Mouse (Mus musculus): ENCODE data around the gene Rffl.
A peak's percentile ranks its signal among the peaks of the same experiment; 100 is the strongest.

The Rffl gene

GRCm38 (mm10) chr11:82871031-82871446 is at the start of gene Rffl:
Gene Rffl (minus strand): TSS chr11:82871210.
- DNase-seq: peak; percentile 99 to 100

- no peak for DNase-seq
Observed at GRCm38 (mm10) chr11:82920768-82921167, 49.8 kb upstream of the Rffl start.

DNA sequence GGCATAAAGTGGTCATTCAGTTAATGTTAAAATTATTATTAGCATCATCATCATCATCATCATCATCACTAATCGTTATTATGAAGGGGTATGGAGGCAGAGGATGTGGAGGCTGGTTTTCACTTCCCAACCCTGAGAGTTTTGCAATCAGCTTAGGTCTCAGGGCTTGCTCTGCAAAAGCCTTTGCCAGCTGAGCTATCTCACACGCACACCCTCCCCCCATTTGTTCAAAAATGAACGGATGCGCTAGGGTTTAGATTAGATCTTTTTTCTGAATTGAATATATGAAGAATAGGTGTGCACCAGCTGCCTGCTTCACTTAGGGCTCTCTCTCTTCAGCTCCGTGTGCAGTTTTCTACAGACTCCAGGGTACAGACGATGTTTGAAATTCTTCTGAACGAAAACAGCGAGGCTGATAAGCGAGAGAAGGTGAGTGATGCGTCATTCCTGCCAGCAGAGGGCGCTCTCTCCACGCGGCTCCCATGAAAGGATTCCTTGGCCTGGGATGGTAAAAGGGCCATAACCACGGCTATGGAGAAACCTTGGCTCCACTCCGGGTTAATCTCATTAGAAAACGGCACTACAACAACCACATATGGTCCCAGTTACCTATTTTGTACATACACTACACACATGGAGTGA is 43.8 kb upstream of the Rffl start:
- DNase-seq: peak; percentile 89 to 92

- no peak for DNase-seq
Observed at GRCm38 (mm10) chr11:82910679-82911389, 39.8 kb upstream of the Rffl start.

GRCm38 (mm10) chr11:82910250-82910649 is 39.2 kb upstream of the Rffl start, which contains the start of gene Unc45b:
Gene Unc45b (plus strand): TSS chr11:82910550.
- no peak for DNase-seq

GRCm38 (mm10) chr11:82908608-82908989 is 37.6 kb upstream of the Rffl start:
- DNase-seq: no peak

- peak; percentile 98 for DNase-seq
Observed at GRCm38 (mm10) chr11:82907651-82908607, 36.9 kb upstream of the Rffl start, which contains the start of gene Nle1. Gene Nle1 (minus strand): TSS chr11:82908411.

DNA sequence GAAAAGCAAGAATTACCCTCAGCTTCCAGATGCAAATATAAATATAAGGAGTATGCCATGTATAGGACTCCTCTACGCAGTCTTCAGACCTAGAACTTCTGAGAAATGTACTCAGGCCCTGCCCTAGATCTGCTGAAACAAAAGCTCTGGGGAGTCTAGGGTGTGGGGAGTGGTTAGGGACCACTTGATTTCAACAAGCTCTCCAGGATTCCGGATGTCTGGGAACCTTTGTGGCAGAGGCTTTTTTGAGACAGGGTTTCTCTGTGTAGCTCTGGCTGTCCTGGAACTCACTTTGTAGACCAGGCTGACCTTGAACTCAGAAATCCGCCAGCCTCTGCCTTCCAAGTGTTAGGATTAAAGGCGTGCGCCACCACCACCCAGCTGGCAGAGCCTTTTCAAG is 34.8 kb upstream of the Rffl start:
- DNase-seq: no peak

- DNase-seq: no peak
Observed at GRCm38 (mm10) chr11:82904952-82905351, 33.9 kb upstream of the Rffl start.

DNA sequence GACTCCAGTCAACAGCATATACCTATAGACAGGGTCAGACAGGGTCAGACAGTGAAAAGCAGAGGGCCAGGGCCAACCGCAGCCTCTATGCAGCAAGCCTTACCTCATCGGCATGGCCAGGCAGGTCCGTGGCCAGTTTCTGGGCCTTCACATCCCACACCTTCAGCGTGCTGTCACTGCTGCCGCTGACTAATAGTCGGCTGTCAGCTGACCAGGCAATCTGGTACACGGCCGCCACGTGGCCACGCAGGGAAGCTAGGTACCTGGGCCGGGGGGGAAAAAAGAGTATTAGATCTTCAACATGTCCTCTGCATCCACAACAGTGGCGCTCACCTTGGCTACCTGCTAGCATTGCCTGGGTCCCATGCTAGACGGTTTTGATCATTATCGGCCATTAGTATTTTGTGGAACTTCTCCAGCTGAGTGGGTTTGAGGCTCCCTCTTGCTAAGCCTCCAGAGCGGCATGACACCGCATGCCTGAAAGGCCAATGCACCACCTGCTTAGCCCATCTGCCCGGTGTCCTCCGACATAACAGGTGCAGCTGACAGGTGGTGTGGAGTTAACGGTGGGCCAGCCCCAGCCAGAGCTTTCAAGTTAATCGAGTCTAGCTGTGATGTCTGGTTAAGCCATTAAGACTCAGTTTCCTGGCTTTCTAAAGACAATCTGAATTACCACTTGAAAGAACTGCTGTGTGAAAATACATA is 30.7 kb upstream of the Rffl start:
- DNase-seq: peak; percentile 55 to 70

- no peak for DNase-seq
Observed at GRCm38 (mm10) chr11:82899720-82900119, 28.7 kb upstream of the Rffl start.

GRCm38 (mm10) chr11:82897478-82897877 is 26.5 kb upstream of the Rffl start:
- DNase-seq: no peak

- DNase-seq: no peak
Observed at GRCm38 (mm10) chr11:82891936-82892335, 20.9 kb upstream of the Rffl start, which contains the start of gene Fndc8. Gene Fndc8 (plus strand): TSS chr11:82892124.

GRCm38 (mm10) chr11:82890342-82890762 is 19.3 kb upstream of the Rffl start, which contains the start of gene Rad51d:
Gene Rad51d (minus strand): TSS chr11:82890614.
- DNase-seq: peak; percentile 97 to 98

- peak in 1 of 2 experiments; percentile 49 for DNase-seq
Observed at GRCm38 (mm10) chr11:82889524-82890341, 18.7 kb upstream of the Rffl start.

DNA sequence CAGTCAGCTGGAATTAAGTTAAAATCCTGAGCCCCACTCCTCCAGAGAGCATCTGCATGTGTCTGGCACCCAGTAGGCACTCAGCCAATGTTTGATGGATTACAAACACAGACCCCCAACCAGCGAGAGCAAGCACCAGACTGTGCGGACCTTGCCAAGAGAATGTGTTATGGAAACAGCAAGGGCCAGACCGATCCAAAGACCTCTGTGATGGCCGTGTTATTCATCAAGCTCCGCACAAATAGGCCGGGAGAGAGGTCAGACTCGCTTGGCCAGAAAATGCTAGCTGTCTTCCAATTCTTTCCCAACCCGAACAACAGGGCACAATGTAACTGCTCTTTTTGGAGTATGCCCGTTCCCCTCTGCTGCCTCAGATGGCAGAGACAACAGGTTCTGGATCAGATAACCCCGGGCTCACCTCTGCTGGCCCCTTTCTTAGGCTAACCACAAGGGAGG is 17.5 kb upstream of the Rffl start:
- DNase-seq: peak; percentile 71

- DNase-seq: no peak
Observed at GRCm38 (mm10) chr11:82886559-82886958, 15.5 kb upstream of the Rffl start.

DNA sequence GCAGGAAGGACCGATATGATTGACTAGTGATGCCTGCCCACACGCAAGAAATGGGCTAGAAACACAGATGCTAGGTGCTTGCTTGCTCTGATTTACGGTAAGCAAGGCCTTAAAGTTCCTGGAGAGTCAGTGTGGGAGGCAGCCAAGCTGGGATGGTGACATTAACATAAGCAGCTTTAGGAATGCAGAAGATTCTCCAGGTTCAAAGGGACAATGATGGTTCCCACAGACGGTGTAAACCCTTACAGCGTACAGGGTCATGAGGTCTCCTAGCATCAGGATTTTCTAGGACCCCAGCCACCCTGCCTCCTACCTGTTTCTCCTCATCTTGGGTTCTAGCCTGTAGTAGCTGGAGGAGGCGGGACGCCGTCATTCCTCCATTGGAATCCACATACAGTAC is 12.2 kb upstream of the Rffl start:
- DNase-seq: no peak

DNA sequence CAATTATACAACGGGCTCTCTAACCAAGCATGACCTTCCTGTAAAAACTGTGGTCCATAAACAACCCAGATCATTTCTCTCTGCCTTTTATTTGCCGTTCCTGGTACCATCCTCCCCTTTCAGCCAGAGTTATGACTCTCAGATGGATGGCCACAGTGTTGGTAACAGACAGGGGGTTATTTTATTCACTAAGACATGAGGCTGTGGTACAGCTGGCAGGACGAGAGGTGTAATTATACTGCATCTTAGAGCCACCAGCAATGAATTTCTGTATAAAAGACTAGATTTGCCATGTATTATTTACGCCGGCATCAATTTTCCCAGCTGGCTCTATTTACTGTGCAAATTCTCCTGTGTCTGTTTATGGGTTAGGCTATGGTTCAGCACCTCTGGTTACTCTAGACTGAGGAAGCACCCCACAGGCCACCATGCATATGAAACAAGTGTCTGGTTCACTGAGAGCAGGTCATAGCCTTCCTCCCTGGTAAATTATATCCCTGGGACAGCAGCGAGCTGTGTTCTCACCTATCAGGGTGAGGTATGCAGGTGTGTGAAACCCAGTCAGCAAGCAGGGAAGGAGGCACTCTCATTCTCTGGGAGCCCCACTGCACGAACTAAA is 6.8 kb upstream of the Rffl start:
- no peak for DNase-seq

GRCm38 (mm10) chr11:82875631-82876030 is 4.6 kb upstream of the Rffl start:
- DNase-seq: no peak

DNA sequence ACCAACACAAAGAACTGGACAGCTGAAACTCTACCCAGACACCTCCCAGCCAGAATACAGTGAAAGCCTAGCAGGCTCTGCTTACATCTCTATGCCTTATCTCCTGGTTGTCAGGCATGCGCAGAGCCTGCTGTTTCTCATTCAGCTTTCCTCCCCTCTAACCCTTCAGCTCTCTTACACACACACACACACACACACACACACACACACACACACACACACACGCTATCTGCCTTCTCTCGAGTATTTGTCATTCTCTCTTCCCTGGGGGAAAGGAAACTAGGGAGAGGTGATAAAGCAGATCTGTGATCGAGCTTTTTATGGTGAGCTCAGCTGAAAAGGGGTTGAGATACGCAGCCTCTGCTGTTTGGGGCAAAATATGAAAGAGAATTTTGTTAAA is 3.9 kb upstream of the Rffl start:
- no peak for DNase-seq

Data from cerebellum, postnatal 10 days (tissue).